Mouse (Mus musculus) liver, embryonic 16.5 days (tissue): Measurements from ENCODE around the gene Nol6. TPM values are rescaled to one million over a fixed set of nuclear protein-coding genes. Genes with fewer than 3 reads are reported as not detected.

Source experiments
- ATAC-seq: fragments of 200-750 bp; cut with Nextera tagmentation; 2 replicates; pipeline ENCODE4 v1.8.0; 2017; ENCODE audit warnings: low read depth, mild to moderate bottlenecking, moderate number of reproducible peaks, moderate library complexity
- H3K27ac ChIP-seq: fragments of 300-500 bp; sonication (generic); 2 replicates; pipeline ENCODE4 v1.5.1; 2014; ENCODE audit warnings: mild to moderate bottlenecking, low read length
- H3K27me3 ChIP-seq: fragments of 300-500 bp; sonication (generic); 2 replicates; pipeline ENCODE4 v1.6.1; 2014; ENCODE audit warnings: low read depth, low read length, mixed read lengths; ENCODE audit not compliant: control insufficient read depth, insufficient read depth
- H3K36me3 ChIP-seq: fragments of 300-500 bp; sonication (generic); 2 replicates; pipeline ENCODE4 v1.6.1; 2014; ENCODE audit warnings: mild to moderate bottlenecking; ENCODE audit not compliant: control insufficient read depth, insufficient read depth
- H3K4me1 ChIP-seq: fragments of 300-500 bp; sonication (generic); 2 replicates; pipeline ENCODE4 v1.6.1; 2014; ENCODE audit warnings: low read depth, low read length, mixed read lengths; ENCODE audit not compliant: control insufficient read depth
- H3K4me2 ChIP-seq: fragments of 300-500 bp; sonication (generic); 2 replicates; pipeline ENCODE4 v1.6.1; 2014; ENCODE audit warnings: low read depth, low read length, mixed read lengths
- H3K4me3 ChIP-seq: fragments of 300-500 bp; sonication (generic); 2 replicates; pipeline ENCODE4 v1.5.1; 2014; ENCODE audit warnings: low read depth, mild to moderate bottlenecking, low read length
- H3K9ac ChIP-seq: fragments of 300-500 bp; sonication (generic); 2 replicates; pipeline ENCODE4 v1.6.1; 2014; ENCODE audit warnings: low read depth, low read length
- H3K9me3 ChIP-seq: fragments of 300-500 bp; sonication (generic); replicated peaks from 2 replicates; pipeline ENCODE4 v1.6.1; 2016; ENCODE audit warnings: low read length; ENCODE audit not compliant: control insufficient read depth
- WGBS: fragments of 180-500 bp; shearing (Covaris S2); extraction: QIAGEN DNeasy Blood & Tissue Kit; methylation state at CpG from one replicate; pipeline ENCODE4 v1.1.7; 2014; ENCODE audit not compliant: insufficient replicate concordance; 5-methylcytosine and 5-hydroxymethylcytosine counted together
- polyA plus RNA-seq: library from polyadenylated mRNA; unstranded; fragments of >200 nt; fragmentation: Nextera tagmentation; extraction: Ambion mirVana; gene quantifications from 2 replicates; pipeline ENCODE4 v1.2.1, GENCODE M21; 2015

Nol6 gene
- polyA plus RNA-seq, 1 experiment from 2014 or later = 10.1 TPM

GRCm38 (mm10) chr4:41096169-41096568, 28.1 kb downstream of the Nol6 start:
- Histone ChIP-seq H3K4me1 (peaks cover 34% of the 10 kb centered on the region), H3K9ac (peak overlapping the region; percentile 65), H3K9me3 (no peaks in the 10 kb centered on the region), H3K27me3 (peaks cover 25% of the 10 kb centered on the region), H3K27ac (peak overlapping the region; percentile 29; the same call in 1 of the 2 replicates), H3K4me3 (peak overlapping the region; percentile 64), H3K4me2 (peak overlapping the region; percentile 87), H3K36me3 (no peaks in the 10 kb centered on the region)
- 49% methylated on average over 8 of the region's 8 CpGs for WGBS
- ATAC-seq = peak; percentile 53

- no peak overlapping the region for H3K27ac ChIP-seq
- no peaks in the 10 kb centered on the region for H3K36me3 ChIP-seq
- H3K4me3 ChIP-seq = no peak overlapping the region
- H3K4me2 ChIP-seq = no peak overlapping the region
- WGBS = 70% methylated on average over 9 of the region's 9 CpGs
- H3K9ac ChIP-seq = no peak overlapping the region
- no peaks in the 10 kb centered on the region for H3K9me3 ChIP-seq
- H3K4me1 ChIP-seq = peaks cover 52% of the 10 kb centered on the region
- no peak for ATAC-seq
- H3K27me3 ChIP-seq = peaks cover 21% of the 10 kb centered on the region
These were observed 29.9 kb downstream of the Nol6 start for GRCm38 (mm10) chr4:41094361-41094760.

- Histone ChIP-seq H3K9ac (no peak overlapping the region), H3K4me1 (peaks cover 57% of the 10 kb centered on the region), H3K36me3 (no peaks in the 10 kb centered on the region), H3K9me3 (no peaks in the 10 kb centered on the region), H3K4me2 (no peak overlapping the region), H3K4me3 (no peak overlapping the region), H3K27ac (no peak overlapping the region), H3K27me3 (peaks cover 9% of the 10 kb centered on the region)
- 69% methylated on average over 1 of the region's 1 CpGs for WGBS
- ATAC-seq = no peak
These were observed 31.3 kb downstream of the Nol6 start for GRCm38 (mm10) chr4:41092958-41093357.

- Histone ChIP-seq H3K4me2 (no peak overlapping the region), H3K4me3 (no peak overlapping the region), H3K9ac (no peak overlapping the region), H3K9me3 (no peaks in the 10 kb centered on the region), H3K27me3 (no peaks in the 10 kb centered on the region), H3K36me3 (no peaks in the 10 kb centered on the region), H3K4me1 (peaks cover 57% of the 10 kb centered on the region), H3K27ac (no peak overlapping the region)
- no peak for ATAC-seq
- 47% methylated on average over 3 of the region's 3 CpGs for WGBS
These were observed 32.9 kb downstream of the Nol6 start for GRCm38 (mm10) chr4:41091391-41091790.

- Histone ChIP-seq H3K9me3 (no peaks in the 10 kb centered on the region), H3K4me1 (peaks cover 53% of the 10 kb centered on the region)
- ATAC-seq = peak; percentile 22
These were observed 34.5 kb downstream of the Nol6 start for GRCm38 (mm10) chr4:41089705-41090104.

GRCm38 (mm10) chr4:41089189-41089588, 35.1 kb downstream of the Nol6 start:
- H3K4me3 ChIP-seq = no peak overlapping the region
- WGBS = 68% methylated on average over 4 of the region's 4 CpGs
- ATAC-seq = no peak
- no peaks in the 10 kb centered on the region for H3K27me3 ChIP-seq
- H3K36me3 ChIP-seq = no peaks in the 10 kb centered on the region
- H3K9me3 ChIP-seq = no peaks in the 10 kb centered on the region
- H3K4me1 ChIP-seq = peaks cover 53% of the 10 kb centered on the region
- H3K9ac ChIP-seq = no peak overlapping the region
- H3K27ac ChIP-seq = peak overlapping the region; percentile 21
- peak overlapping the region; percentile 59 for H3K4me2 ChIP-seq

More at GRCm38 (mm10) chr4:41089705-41090104, 34.5 kb downstream of the Nol6 start:
- peak overlapping the region; percentile 25; the same call in 1 of the 2 replicates for H3K9ac ChIP-seq
- no peaks in the 10 kb centered on the region for H3K36me3 ChIP-seq
- no peaks in the 10 kb centered on the region for H3K27me3 ChIP-seq
- H3K4me3 ChIP-seq = no peak overlapping the region
- WGBS = 25% methylated on average over 2 of the region's 2 CpGs
- peak overlapping the region; percentile 59 for H3K4me2 ChIP-seq
- peak overlapping the region; percentile 79 for H3K27ac ChIP-seq

GRCm38 (mm10) chr4:41087459-41088298, 36.6 kb downstream of the Nol6 start:
- Histone ChIP-seq H3K4me3 (peak overlapping the region; percentile 46), H3K27me3 (no peaks in the 10 kb centered on the region), H3K4me1 (peaks cover 62% of the 10 kb centered on the region), H3K9ac (peak overlapping the region; percentile 61), H3K9me3 (no peaks in the 10 kb centered on the region), H3K36me3 (no peaks in the 10 kb centered on the region), H3K4me2 (peak overlapping the region; percentile 74), H3K27ac (peak overlapping the region; percentile 94)
- WGBS = 25% methylated on average over 16 of the region's 16 CpGs
- ATAC-seq = peak; percentile 96

GRCm38 (mm10) chr4:41086947-41087346, 37.3 kb downstream of the Nol6 start:
- H3K27ac ChIP-seq = peak overlapping the region; percentile 94
- H3K9me3 ChIP-seq = no peaks in the 10 kb centered on the region
- 30% methylated on average over 9 of the region's 9 CpGs for WGBS
- H3K9ac ChIP-seq = peak overlapping the region; percentile 50
- H3K4me3 ChIP-seq = peak overlapping the region; percentile 46
- H3K36me3 ChIP-seq = no peaks in the 10 kb centered on the region
- peak; percentile 77 for ATAC-seq
- H3K27me3 ChIP-seq = no peaks in the 10 kb centered on the region
- peak overlapping the region; percentile 74 for H3K4me2 ChIP-seq
- peaks cover 62% of the 10 kb centered on the region for H3K4me1 ChIP-seq

- Histone ChIP-seq H3K27ac (no peak overlapping the region), H3K4me2 (no peak overlapping the region), H3K36me3 (no peaks in the 10 kb centered on the region), H3K4me3 (no peak overlapping the region), H3K4me1 (peaks cover 55% of the 10 kb centered on the region), H3K27me3 (no peaks in the 10 kb centered on the region), H3K9ac (no peak overlapping the region), H3K9me3 (no peaks in the 10 kb centered on the region; the same call in 1 of the 2 replicates)
- no peak for ATAC-seq
- WGBS = 68% methylated on average over 4 of the region's 4 CpGs
These were observed 39.4 kb downstream of the Nol6 start for GRCm38 (mm10) chr4:41084819-41085218.
